Mouse (Mus musculus) erythroblast, adult 5-6 weeks (primary cell): Measurements from ENCODE around the gene Dnlz. TPM values are rescaled to one million over a fixed set of nuclear protein-coding genes. Genes with fewer than 3 reads are reported as not detected.

Experiments used
- ATAC-seq: replicated peaks from 2 replicates; pipeline ENCODE4 v1.8.0; 2016; ENCODE audit warnings: moderate number of reproducible peaks, mild to moderate bottlenecking, moderate TSS enrichment, inconsistent platforms; ENCODE audit not compliant: poor library complexity, low FRiP score, severe bottlenecking
- total RNA-seq, 2 experiments: library from RNA; stranded (forward) in 1 of 2; stranded (reverse) in 1 of 2; fragments of 150-400 nt in 1 of 2; fragments of 200-764, 138-1000 nt in 1 of 2; gene quantifications; 2 replicates each; pipeline versions ENCODE4 v1.2.3 to v1.2.4; 2015 to 2017; ENCODE audit warnings: low replicate concordance in 2 of 2

Dnlz gene
- total RNA-seq, 2 experiments from 2014 or later: 1.1 TPM; not detected in 1

- no peak for ATAC-seq
Measured at GRCm38 (mm10) chr2:26324917-26325316, 27.0 kb downstream of the Dnlz start.

GRCm38 (mm10) chr2:26323589-26324325, 28.2 kb downstream of the Dnlz start:
- no peak for ATAC-seq

- ATAC-seq: no peak
Measured at GRCm38 (mm10) chr2:26320245-26321185, 31.4 kb downstream of the Dnlz start.

GRCm38 (mm10) chr2:26319519-26320244, 32.2 kb downstream of the Dnlz start:
- no peak for ATAC-seq

- ATAC-seq: no peak
Measured at GRCm38 (mm10) chr2:26319109-26319508, 32.8 kb downstream of the Dnlz start.

- no peak for ATAC-seq
Measured at GRCm38 (mm10) chr2:26317991-26318672, 33.8 kb downstream of the Dnlz start.

GRCm38 (mm10) chr2:26317371-26317770, 34.5 kb downstream of the Dnlz start:
- no peak for ATAC-seq

GRCm38 (mm10) chr2:26316576-26317246, 35.2 kb downstream of the Dnlz start:
- ATAC-seq: no peak

- no peak for ATAC-seq
Measured at GRCm38 (mm10) chr2:26315925-26316311, 36.0 kb downstream of the Dnlz start.

GRCm38 (mm10) chr2:26315072-26315924, 36.6 kb downstream of the Dnlz start, which contains the start of gene Gpsm1:
TSS of gene Gpsm1 (plus strand) at chr2:26315515.
- ATAC-seq: no peak

GRCm38 (mm10) chr2:26314281-26315071, 37.4 kb downstream of the Dnlz start:
- ATAC-seq: 0 out of 2 replicates have a peak, but pooled peaks have one; percentile 9

GRCm38 (mm10) chr2:26313394-26313793, 38.5 kb downstream of the Dnlz start:
- ATAC-seq: no peak

- ATAC-seq: no peak
Measured at GRCm38 (mm10) chr2:26312812-26313211, 39.1 kb downstream of the Dnlz start.

- ATAC-seq: no peak
Measured at GRCm38 (mm10) chr2:26311936-26312335, 40.0 kb downstream of the Dnlz start.

- no peak for ATAC-seq
Measured at GRCm38 (mm10) chr2:26309739-26310138, 42.2 kb downstream of the Dnlz start.

GRCm38 (mm10) chr2:26306702-26307101, 45.2 kb downstream of the Dnlz start:
- ATAC-seq: no peak

- no peak for ATAC-seq
Measured at GRCm38 (mm10) chr2:26305555-26305954, 46.4 kb downstream of the Dnlz start.
